Mouse (Mus musculus) MEL-GATA-1-ER (cell line): ENCODE data around the gene Gucy2g.

ENCODE experiments used
- DNase-seq: peaks from one replicate; pipeline ENCODE4 v3.0.0-alpha.2; 2012; ENCODE audit warnings: low read depth; ENCODE audit errors: extremely low read depth

Gene Gucy2g

GRCm38 (mm10) chr19:55241186-55241645 lies at the start of gene Gucy2g:
TSS of gene Gucy2g (minus strand) at chr19:55241236.
- DNase-seq, result no peak

GRCm38 (mm10) chr19:55288974-55289373 lies 47.9 kb upstream of the Gucy2g start:
- no peak for DNase-seq

- peak; percentile 75 for DNase-seq
These were observed 45.0 kb upstream of the Gucy2g start for GRCm38 (mm10) chr19:55286034-55286433.

GRCm38 (mm10) chr19:55284093-55284492 lies 43.1 kb upstream of the Gucy2g start:
- DNase-seq, result peak; percentile 98

GRCm38 (mm10) chr19:55276770-55277169 lies 35.7 kb upstream of the Gucy2g start:
- DNase-seq, result no peak

- DNase-seq, result no peak
These were observed 35.1 kb upstream of the Gucy2g start for GRCm38 (mm10) chr19:55276100-55276499.

GRCm38 (mm10) chr19:55273340-55273739 lies 32.3 kb upstream of the Gucy2g start:
- peak; percentile 43 for DNase-seq

- no peak for DNase-seq
These were observed 30.4 kb upstream of the Gucy2g start for GRCm38 (mm10) chr19:55271448-55271847.

- no peak for DNase-seq
These were observed 28.0 kb upstream of the Gucy2g start for GRCm38 (mm10) chr19:55269051-55269450.

- DNase-seq, result no peak
These were observed 27.1 kb upstream of the Gucy2g start for GRCm38 (mm10) chr19:55268150-55268549.

GRCm38 (mm10) chr19:55266786-55267185 lies 25.8 kb upstream of the Gucy2g start:
- no peak for DNase-seq

- DNase-seq, result peak; percentile 70
These were observed 24.2 kb upstream of the Gucy2g start for GRCm38 (mm10) chr19:55265269-55265668.

GRCm38 (mm10) chr19:55260389-55261184 lies 19.6 kb upstream of the Gucy2g start:
- no peak for DNase-seq

GRCm38 (mm10) chr19:55258514-55258913 lies 17.5 kb upstream of the Gucy2g start:
- no peak for DNase-seq

- DNase-seq, result no peak
These were observed 16.8 kb upstream of the Gucy2g start for GRCm38 (mm10) chr19:55257656-55258375.

- no peak for DNase-seq
These were observed 15.1 kb upstream of the Gucy2g start for GRCm38 (mm10) chr19:55256156-55256555.

- peak; percentile 96 for DNase-seq
These were observed 13.5 kb upstream of the Gucy2g start for GRCm38 (mm10) chr19:55254513-55255016.

GRCm38 (mm10) chr19:55253570-55254441 lies 12.8 kb upstream of the Gucy2g start:
- DNase-seq, result peak; percentile 84

- no peak for DNase-seq
These were observed 12.2 kb upstream of the Gucy2g start for GRCm38 (mm10) chr19:55253239-55253569.

- DNase-seq, result peak; percentile 81
These were observed 10.5 kb upstream of the Gucy2g start, which contains the start of gene Acsl5 for GRCm38 (mm10) chr19:55251383-55252124. TSS of gene Acsl5 (plus strand) at chr19:55251938.

- DNase-seq, result no peak
These were observed 9.4 kb upstream of the Gucy2g start for GRCm38 (mm10) chr19:55250451-55250850.
